Mouse (Mus musculus): ENCODE measurements around the gene Gm20388. TPM values are rescaled to one million over a fixed set of nuclear protein-coding genes. Genes with fewer than 3 reads are reported as not detected.

Gm20388 gene
- polyA plus RNA-seq, 1 experiment from 2014 or later, result 1.7 TPM

DNA sequence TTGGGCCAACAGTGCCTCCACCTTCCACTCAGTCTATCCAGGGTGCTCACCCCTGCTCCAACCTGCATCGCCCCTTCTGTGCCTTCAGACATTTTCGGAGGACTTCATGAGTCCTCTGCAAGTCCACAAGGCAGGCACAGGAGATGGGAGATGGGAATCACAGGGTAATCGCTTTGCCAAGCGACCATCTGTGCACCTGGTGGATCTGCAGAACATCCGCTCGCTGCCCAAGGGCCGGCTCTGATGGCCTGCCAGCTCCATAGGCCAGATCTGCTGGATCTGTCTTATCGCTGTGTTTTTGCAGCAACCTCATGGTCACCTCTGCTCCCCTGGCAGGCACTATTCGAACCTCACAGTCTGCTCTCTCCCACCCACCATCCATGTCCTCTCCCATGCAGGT, 1433.8 kb downstream of the Gm20388 start:
- Histone ChIP-seq H3K27ac (no peak overlapping the region), H3K4me1 (replicated peaks) (peaks cover 47% of the 10 kb centered on the region), H3K9me3 (no peaks in the 10 kb centered on the region), H3K27me3 (ENCODE audit: insufficient read depth, poor library complexity, severe bottlenecking) (peaks cover 18% of the 10 kb centered on the region; the same call in 1 of the 2 replicates), H3K36me3 (no peaks in the 10 kb centered on the region), H3K4me3 (no peak overlapping the region)
- DNase-seq (ENCODE audit: low spot score), result no peak
- 91% methylated on average over 9 of the region's 9 CpGs for WGBS

DNA sequence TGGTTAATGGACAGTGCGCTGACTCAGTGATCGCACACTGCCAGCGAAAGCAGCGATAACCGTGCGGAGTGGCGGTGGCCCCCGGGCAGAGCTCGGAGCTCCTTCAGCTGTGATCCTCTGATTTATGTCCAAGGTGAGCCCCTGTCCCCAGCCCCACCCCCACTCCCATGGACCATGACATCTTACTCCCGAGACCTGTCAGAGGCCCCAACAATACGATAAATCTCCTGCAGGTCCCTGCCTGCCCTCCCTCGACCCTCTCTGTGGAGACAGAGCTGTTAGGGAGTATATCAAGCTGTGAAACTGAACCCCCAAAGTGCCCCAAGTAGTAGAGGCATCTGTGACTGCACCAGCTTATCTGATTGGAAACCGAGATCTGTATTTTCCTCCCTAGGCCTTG, 1435.5 kb downstream of the Gm20388 start:
- H3K4me3 ChIP-seq, result no peak overlapping the region
- WGBS, result 85% methylated on average over 13 of the region's 13 CpGs
- no peaks in the 10 kb centered on the region for H3K9me3 ChIP-seq
- peaks cover 55% of the 10 kb centered on the region for H3K4me1 ChIP-seq (replicated peaks)
- no peaks in the 10 kb centered on the region for H3K36me3 ChIP-seq
- peaks cover 26% of the 10 kb centered on the region for H3K27me3 ChIP-seq (ENCODE audit: insufficient read depth, poor library complexity, severe bottlenecking)
- DNase-seq (ENCODE audit: low spot score), result no peak
- no peak overlapping the region for H3K27ac ChIP-seq

DNA sequence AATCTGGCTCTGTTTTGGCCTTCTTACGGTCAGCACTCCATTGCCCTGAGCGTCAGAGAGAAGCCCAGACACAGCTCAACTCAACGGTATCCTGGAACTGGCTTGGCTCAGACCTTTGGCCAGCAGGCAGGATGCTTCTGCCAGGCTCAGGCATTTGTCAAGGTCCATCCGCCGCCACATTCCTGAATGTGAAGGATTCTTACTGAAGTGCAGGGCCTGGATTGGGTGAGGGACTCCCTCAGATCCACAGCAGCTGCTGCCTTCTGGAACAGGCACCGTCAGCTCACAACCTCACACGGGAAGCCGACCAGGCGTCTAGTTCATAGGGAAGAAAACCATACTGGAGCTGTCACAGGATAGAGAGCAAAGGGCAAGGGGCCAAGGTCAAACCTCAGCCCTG, 1436.2 kb downstream of the Gm20388 start:
- WGBS, result 69% methylated on average over 9 of the region's 9 CpGs
- H3K27me3 ChIP-seq (ENCODE audit: insufficient read depth, poor library complexity, severe bottlenecking), result peaks cover 33% of the 10 kb centered on the region

DNA sequence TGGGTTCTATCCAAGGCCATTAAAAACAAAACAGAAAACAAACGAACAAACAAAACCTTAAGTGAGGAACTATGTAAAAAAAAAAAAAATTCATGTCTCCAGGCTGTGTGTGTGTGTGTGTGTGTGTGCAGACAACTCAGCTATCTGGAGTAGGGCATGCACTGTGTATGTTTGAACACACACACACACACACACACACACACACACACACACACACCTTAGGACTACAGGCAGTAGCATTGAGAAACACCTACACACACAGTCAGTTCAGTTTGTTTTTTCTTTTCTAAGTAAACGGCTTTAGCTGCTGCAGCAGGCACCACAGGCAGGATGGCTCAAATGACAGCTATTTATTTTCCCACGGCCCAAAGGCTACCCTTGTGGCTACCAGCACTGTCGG, 1438.4 kb downstream of the Gm20388 start:
- Histone ChIP-seq H3K27me3 (ENCODE audit: insufficient read depth, poor library complexity, severe bottlenecking) (peaks cover 35% of the 10 kb centered on the region), H3K27ac (no peak overlapping the region; the same call in 1 of the 2 replicates), H3K4me1 (replicated peaks) (peaks cover 51% of the 10 kb centered on the region), H3K9me3 (no peaks in the 10 kb centered on the region), H3K36me3 (no peaks in the 10 kb centered on the region), H3K4me3 (no peak overlapping the region)
- 33% methylated on average over 4 of the region's 4 CpGs for WGBS
- no peak for DNase-seq (ENCODE audit: low spot score)

More for the DNA sequence above, 1436.2 kb downstream of the Gm20388 start:
- H3K27ac ChIP-seq, result 0 out of 2 replicates have a peak overlapping the region, but pooled peaks have one; percentile 14
- no peaks in the 10 kb centered on the region for H3K36me3 ChIP-seq
- H3K9me3 ChIP-seq, result no peaks in the 10 kb centered on the region
- H3K4me1 ChIP-seq (replicated peaks), result peaks cover 56% of the 10 kb centered on the region
- H3K4me3 ChIP-seq, result no peak overlapping the region
- DNase-seq (ENCODE audit: low spot score), result no peak

- Histone ChIP-seq H3K27me3 (ENCODE audit: insufficient read depth, poor library complexity, severe bottlenecking) (peaks cover 32% of the 10 kb centered on the region), H3K4me3 (no peak overlapping the region), H3K9me3 (no peaks in the 10 kb centered on the region), H3K27ac (no peak overlapping the region), H3K4me1 (replicated peaks) (peaks cover 53% of the 10 kb centered on the region), H3K36me3 (no peaks in the 10 kb centered on the region)
- 63% methylated on average over 9 of the region's 9 CpGs for WGBS
- DNase-seq (ENCODE audit: low spot score), result no peak
Measured at GRCm38 (mm10) chr8:121350803-121351202, 1440.2 kb downstream of the Gm20388 start.

DNA sequence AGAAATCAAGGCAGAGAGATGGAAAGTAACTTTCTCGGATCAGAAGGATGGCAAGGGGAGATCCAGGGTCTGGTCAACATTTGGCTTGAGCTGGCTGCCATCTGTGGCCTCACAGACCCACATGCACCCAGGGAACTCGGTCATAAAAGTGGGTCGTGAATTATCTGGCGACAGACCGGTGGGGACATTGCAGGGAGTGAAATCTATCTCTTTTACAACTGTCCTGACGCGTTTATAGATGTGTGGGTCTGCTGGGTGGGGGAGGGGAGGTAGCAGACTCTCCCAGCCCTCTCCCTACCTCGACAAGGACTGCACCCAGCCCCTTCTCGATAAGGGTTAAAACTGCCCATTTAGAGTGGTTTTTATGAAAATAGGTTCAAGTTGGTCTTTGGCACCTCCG, 1444.2 kb downstream of the Gm20388 start:
- H3K36me3 ChIP-seq, result no peaks in the 10 kb centered on the region
- H3K9me3 ChIP-seq, result no peaks in the 10 kb centered on the region
- DNase-seq (ENCODE audit: low spot score), result no peak
- no peak overlapping the region for H3K4me3 ChIP-seq
- peaks cover 36% of the 10 kb centered on the region for H3K4me1 ChIP-seq (replicated peaks)
- no peak overlapping the region for H3K27ac ChIP-seq
- peaks cover 26% of the 10 kb centered on the region for H3K27me3 ChIP-seq (ENCODE audit: insufficient read depth, poor library complexity, severe bottlenecking)
- 82% methylated on average over 10 of the region's 10 CpGs for WGBS

- WGBS, result 92% methylated on average over 4 of the region's 4 CpGs
- H3K9me3 ChIP-seq, result no peaks in the 10 kb centered on the region
- no peaks in the 10 kb centered on the region for H3K36me3 ChIP-seq
- peaks cover 22% of the 10 kb centered on the region for H3K27me3 ChIP-seq (ENCODE audit: insufficient read depth, poor library complexity, severe bottlenecking)
- H3K4me3 ChIP-seq, result no peak overlapping the region
- peaks cover 40% of the 10 kb centered on the region for H3K4me1 ChIP-seq (replicated peaks)
- no peak for DNase-seq (ENCODE audit: low spot score)
- no peak overlapping the region for H3K27ac ChIP-seq
Measured at GRCm38 (mm10) chr8:121357451-121357850, 1446.8 kb downstream of the Gm20388 start.

GRCm38 (mm10) chr8:121358609-121359008, 1448.0 kb downstream of the Gm20388 start:
- WGBS, result 59% methylated on average over 4 of the region's 4 CpGs
- Histone ChIP-seq H3K27ac (peak overlapping the region; percentile 68; the same call in 1 of the 2 replicates), H3K36me3 (no peaks in the 10 kb centered on the region), H3K9me3 (no peaks in the 10 kb centered on the region), H3K4me1 (replicated peaks) (peaks cover 40% of the 10 kb centered on the region), H3K27me3 (ENCODE audit: insufficient read depth, poor library complexity, severe bottlenecking) (peaks cover 22% of the 10 kb centered on the region), H3K4me3 (no peak overlapping the region)
- no peak for DNase-seq (ENCODE audit: low spot score)

DNA sequence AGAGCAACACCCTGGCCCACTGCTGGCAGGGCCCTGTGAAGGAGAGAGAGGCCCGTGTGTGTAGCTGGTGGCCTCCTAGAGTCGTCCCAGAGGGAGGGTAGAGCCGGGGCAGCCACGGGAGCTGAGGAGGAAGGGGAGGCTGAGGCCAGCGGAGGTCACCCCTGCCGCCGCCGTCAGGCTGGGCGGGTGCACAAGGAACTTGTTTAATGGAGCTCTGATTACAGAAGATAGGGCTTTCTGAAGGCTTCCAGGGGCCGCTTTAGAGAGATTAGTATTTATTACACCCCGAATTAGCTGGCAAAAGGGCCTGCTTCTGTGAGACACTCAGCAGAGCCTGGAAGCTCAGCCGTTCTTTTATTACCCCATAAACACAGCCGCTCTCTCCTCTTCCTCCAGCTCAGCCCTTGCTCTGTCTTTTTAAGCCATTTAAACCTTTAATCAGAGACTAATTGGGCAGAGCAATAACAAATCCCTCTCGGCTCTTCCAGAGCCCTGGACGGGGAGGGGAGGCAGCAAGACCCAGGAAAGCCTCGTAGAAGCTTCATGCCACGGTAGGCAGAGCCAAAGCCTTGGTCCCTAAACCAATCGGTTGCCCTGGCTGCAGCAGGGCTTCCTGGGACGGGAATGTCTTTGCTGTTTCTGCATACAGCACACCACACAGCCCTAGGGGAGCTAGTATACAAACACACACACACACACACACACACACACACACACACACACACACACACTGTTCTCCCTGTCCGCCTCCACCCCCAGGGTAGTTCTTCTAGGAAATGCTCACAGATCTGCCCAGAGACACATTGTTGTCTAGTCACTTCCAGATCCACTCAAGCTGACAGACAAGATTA, 1448.7 kb downstream of the Gm20388 start:
- Histone ChIP-seq H3K27me3 (ENCODE audit: insufficient read depth, poor library complexity, severe bottlenecking) (peaks cover 27% of the 10 kb centered on the region), H3K4me3 (no peak overlapping the region), H3K27ac (peak overlapping the region; percentile 72), H3K36me3 (no peaks in the 10 kb centered on the region), H3K4me1 (replicated peaks) (peaks cover 35% of the 10 kb centered on the region), H3K9me3 (no peaks in the 10 kb centered on the region)
- DNase-seq (ENCODE audit: low spot score), result no peak
- 42% methylated on average over 20 of the region's 20 CpGs for WGBS

- Histone ChIP-seq H3K27me3 (ENCODE audit: insufficient read depth, poor library complexity, severe bottlenecking) (peaks cover 32% of the 10 kb centered on the region), H3K27ac (0 out of 2 replicates have a peak overlapping the region, but pooled peaks have one; percentile 72), H3K36me3 (no peaks in the 10 kb centered on the region), H3K4me3 (no peak overlapping the region), H3K4me1 (replicated peaks) (peaks cover 35% of the 10 kb centered on the region), H3K9me3 (no peaks in the 10 kb centered on the region)
- DNase-seq (ENCODE audit: low spot score), result no peak
- 76% methylated on average over 6 of the region's 6 CpGs for WGBS
Measured at GRCm38 (mm10) chr8:121360001-121360400, 1449.4 kb downstream of the Gm20388 start.

- WGBS, result 60% methylated on average over 8 of the region's 8 CpGs
Measured at GRCm38 (mm10) chr8:121361166-121361565, 1450.5 kb downstream of the Gm20388 start.

DNA sequence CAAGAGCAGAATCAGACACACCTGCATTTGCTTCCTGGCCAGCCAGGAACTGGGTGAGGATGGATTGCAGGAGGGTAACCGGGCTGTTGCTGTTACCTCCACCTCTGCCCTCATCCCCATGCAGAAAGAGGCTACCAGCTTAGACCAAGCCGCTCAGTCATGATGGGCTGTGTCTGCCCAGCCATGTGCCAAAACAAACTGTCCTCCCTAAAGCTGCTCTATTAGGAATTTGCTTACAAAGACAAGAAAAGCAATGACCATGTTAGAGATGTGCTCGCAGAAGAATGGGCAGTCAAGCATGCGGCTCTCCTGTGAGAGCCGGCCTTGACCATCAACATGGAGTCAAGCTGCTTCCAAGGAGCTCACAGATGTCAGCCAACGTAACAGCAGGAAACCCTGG, 1454.0 kb downstream of the Gm20388 start:
- H3K27me3 ChIP-seq (ENCODE audit: insufficient read depth, poor library complexity, severe bottlenecking), result peaks cover 45% of the 10 kb centered on the region
- no peak overlapping the region for H3K4me3 ChIP-seq

More at GRCm38 (mm10) chr8:121361166-121361565, 1450.5 kb downstream of the Gm20388 start:
- H3K36me3 ChIP-seq, result no peaks in the 10 kb centered on the region
- peaks cover 29% of the 10 kb centered on the region for H3K27me3 ChIP-seq (ENCODE audit: insufficient read depth, poor library complexity, severe bottlenecking)
- peaks cover 35% of the 10 kb centered on the region for H3K4me1 ChIP-seq (replicated peaks)
- no peaks in the 10 kb centered on the region for H3K9me3 ChIP-seq
- H3K4me3 ChIP-seq, result no peak overlapping the region
- DNase-seq (ENCODE audit: low spot score), result no peak
- peak overlapping the region; percentile 66; the same call in 1 of the 2 replicates for H3K27ac ChIP-seq

DNA sequence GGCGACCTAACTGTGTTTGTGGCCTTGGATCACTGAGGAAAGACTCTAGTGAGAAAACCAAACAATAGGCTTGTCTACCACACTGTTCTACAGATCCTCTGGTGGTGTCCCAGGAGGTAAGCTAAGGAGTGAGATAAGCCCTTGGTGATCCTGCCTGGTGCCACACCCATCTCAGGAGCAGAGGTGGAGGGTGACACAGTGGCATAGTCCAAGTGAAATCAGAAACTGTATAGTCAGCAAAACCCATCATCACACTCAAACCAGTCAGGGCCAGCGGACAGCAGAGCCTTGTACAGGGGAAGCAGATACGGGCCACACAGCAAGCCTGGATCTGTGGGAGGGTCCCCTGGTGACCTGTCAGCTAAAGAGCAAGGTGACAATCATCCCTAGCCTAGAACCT, 1454.5 kb downstream of the Gm20388 start:
- no peaks in the 10 kb centered on the region for H3K9me3 ChIP-seq
- DNase-seq (ENCODE audit: low spot score), result no peak
- 79% methylated on average over 3 of the region's 3 CpGs for WGBS
- H3K4me3 ChIP-seq, result no peak overlapping the region
- peaks cover 42% of the 10 kb centered on the region for H3K27me3 ChIP-seq (ENCODE audit: insufficient read depth, poor library complexity, severe bottlenecking)
- H3K4me1 ChIP-seq (replicated peaks), result peaks cover 28% of the 10 kb centered on the region
- H3K36me3 ChIP-seq, result no peaks in the 10 kb centered on the region
- H3K27ac ChIP-seq, result no peak overlapping the region

More for the DNA sequence above, 1454.0 kb downstream of the Gm20388 start:
- Histone ChIP-seq H3K36me3 (no peaks in the 10 kb centered on the region), H3K4me1 (replicated peaks) (peaks cover 33% of the 10 kb centered on the region), H3K9me3 (no peaks in the 10 kb centered on the region), H3K27ac (no peak overlapping the region)
- DNase-seq (ENCODE audit: low spot score), result no peak
- 84% methylated on average over 6 of the region's 6 CpGs for WGBS

All from hindbrain, embryonic 10.5 days (tissue).